Mouse (Mus musculus): Measurements from ENCODE around the gene Pfkfb2.

DNA sequence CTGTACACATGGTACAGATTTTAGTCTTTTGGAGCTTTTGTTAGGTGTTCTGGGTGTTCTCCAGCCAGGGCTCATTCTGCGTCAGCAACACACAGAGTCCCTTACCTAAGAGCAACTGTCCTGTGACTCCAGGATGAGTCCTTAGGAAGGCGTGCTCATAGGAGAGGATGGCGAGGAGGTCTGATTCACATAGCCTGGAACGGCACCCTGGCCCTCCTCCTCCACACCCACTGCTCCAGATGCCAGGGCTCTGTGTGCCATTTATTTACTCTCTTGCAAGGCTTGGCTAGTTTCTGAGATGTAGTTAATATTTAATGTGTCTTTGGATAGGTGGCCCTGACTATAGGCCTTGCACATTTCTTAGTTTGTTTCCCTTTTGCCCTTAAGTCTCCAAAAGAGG is 4.6 kb upstream of the Pfkfb2 start:
- TF ChIP-seq CTCF (IDR thresholded peaks at IDR 0.05; ENCODE audit: low read depth, low read length) = no peak
- no peak for TF ChIP-seq EP300 (IDR thresholded peaks at IDR 0.05; ENCODE audit: insufficient read depth, low read depth, low read length)

All from ES-Bruce4 (cell line).